Mouse (Mus musculus): Measurements from ENCODE around the gene Dusp16. TPM values are rescaled to one million over a fixed set of nuclear protein-coding genes. Genes with fewer than 3 reads are reported as not detected.

Gene Dusp16
- polyA plus RNA-seq, 1 experiment: 4.8 TPM

- Histone ChIP-seq H3K4me2 (ENCODE audit: low read depth) (no peak overlapping the region), H3K4me3 (no peak overlapping the region), H3K36me3 (ENCODE audit: control insufficient read depth, insufficient read depth) (no peaks in the 10 kb centered on the region), H3K79me2 (ENCODE audit: control insufficient read depth, insufficient read depth) (no peaks in the 10 kb centered on the region), H3ac (ENCODE audit: control insufficient read depth, insufficient read length) (no peak overlapping the region), H3K27me3 (ENCODE audit: control insufficient read depth, insufficient read depth, insufficient read length) (no peaks in the 10 kb centered on the region)
- TF ChIP-seq MYOG (IDR thresholded peaks at IDR 0.05; ENCODE audit: control insufficient read depth in 1 of 3, insufficient read depth in 1 of 3, insufficient read length in 2 of 3, low read depth in 2 of 3) (no peak), CEBPB (IDR thresholded peaks at IDR 0.05; ENCODE audit: insufficient read depth, poor library complexity, severe bottlenecking) (no peak), POLR2A (IDR thresholded peaks at IDR 0.05; ENCODE audit: insufficient read length, low read depth) (no peak), USF1 (IDR thresholded peaks at IDR 0.05; ENCODE audit: low read depth) (no peak), MYOD1 (IDR thresholded peaks at IDR 0.05; ENCODE audit: control insufficient read depth in 1 of 3, insufficient read length in 2 of 3, low read depth in 2 of 3) (no peak), SRF (IDR thresholded peaks at IDR 0.05; ENCODE audit: control insufficient read depth, insufficient read length, low read depth) (no peak), E2F4 (IDR thresholded peaks at IDR 0.05; ENCODE audit: insufficient read depth) (no peak), TCF12 (IDR thresholded peaks at IDR 0.05; ENCODE audit: insufficient read depth, poor library complexity, severe bottlenecking) (no peak), TCF3 (IDR thresholded peaks at IDR 0.05; ENCODE audit: insufficient read length, low read depth) (no peak), REST (IDR thresholded peaks at IDR 0.05; ENCODE audit: insufficient read depth, insufficient read length) (no peak), MAX (IDR thresholded peaks at IDR 0.05; ENCODE audit: low read depth) (no peak), POLR2AphosphoS2 (IDR thresholded peaks at IDR 0.05; ENCODE audit: insufficient read length, low read depth) (no peak)
Measured at GRCm38 (mm10) chr6:134696146-134696545, 96.3 kb downstream of the Dusp16 start.

GRCm38 (mm10) chr6:134695625-134696024 lies 96.8 kb downstream of the Dusp16 start:
- H3K36me3 ChIP-seq (ENCODE audit: control insufficient read depth, insufficient read depth): no peaks in the 10 kb centered on the region
- no peak overlapping the region for H3K4me3 ChIP-seq
- H3ac ChIP-seq (ENCODE audit: control insufficient read depth, insufficient read length): no peak overlapping the region
- TF ChIP-seq TCF3 (IDR thresholded peaks at IDR 0.05; ENCODE audit: insufficient read length, low read depth) (no peak), MYOD1 (IDR thresholded peaks at IDR 0.05; ENCODE audit: control insufficient read depth in 1 of 3, insufficient read length in 2 of 3, low read depth in 2 of 3) (no peak), TCF12 (IDR thresholded peaks at IDR 0.05; ENCODE audit: insufficient read depth, poor library complexity, severe bottlenecking) (no peak), POLR2A (IDR thresholded peaks at IDR 0.05; ENCODE audit: insufficient read length, low read depth) (no peak), SRF (IDR thresholded peaks at IDR 0.05; ENCODE audit: control insufficient read depth, insufficient read length, low read depth) (no peak), POLR2AphosphoS2 (IDR thresholded peaks at IDR 0.05; ENCODE audit: insufficient read length, low read depth) (no peak), REST (IDR thresholded peaks at IDR 0.05; ENCODE audit: insufficient read depth, insufficient read length) (no peak), E2F4 (IDR thresholded peaks at IDR 0.05; ENCODE audit: insufficient read depth) (no peak), CEBPB (IDR thresholded peaks at IDR 0.05; ENCODE audit: insufficient read depth, poor library complexity, severe bottlenecking) (no peak), MYOG (IDR thresholded peaks at IDR 0.05; ENCODE audit: control insufficient read depth in 1 of 3, insufficient read depth in 1 of 3, insufficient read length in 2 of 3, low read depth in 2 of 3) (no peak), MAX (IDR thresholded peaks at IDR 0.05; ENCODE audit: low read depth) (no peak), USF1 (IDR thresholded peaks at IDR 0.05; ENCODE audit: low read depth) (no peak)
- no peak overlapping the region for H3K4me2 ChIP-seq (ENCODE audit: low read depth)
- no peaks in the 10 kb centered on the region for H3K79me2 ChIP-seq (ENCODE audit: control insufficient read depth, insufficient read depth)
- H3K27me3 ChIP-seq (ENCODE audit: control insufficient read depth, insufficient read depth, insufficient read length): no peaks in the 10 kb centered on the region

DNA sequence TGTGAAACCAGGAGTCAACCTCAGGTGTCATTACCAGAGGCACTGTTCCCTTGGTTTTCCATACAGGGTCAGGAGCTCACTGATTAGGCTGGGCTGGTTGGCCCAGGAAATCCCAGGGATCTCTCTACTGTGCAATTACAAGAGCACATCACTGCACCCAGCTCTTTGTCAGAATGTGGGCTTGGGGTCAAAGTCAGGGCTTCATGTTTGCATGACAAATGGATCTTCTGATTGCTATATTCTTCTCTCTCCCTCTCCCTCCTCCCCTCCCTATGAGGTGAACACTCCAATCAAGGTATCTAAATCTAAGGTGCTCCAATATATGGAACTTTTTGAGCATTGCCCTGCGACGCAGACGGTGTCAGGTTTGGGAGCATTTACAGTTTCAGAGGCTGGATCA lies 97.4 kb downstream of the Dusp16 start:
- Histone ChIP-seq H3K79me2 (ENCODE audit: control insufficient read depth, insufficient read depth) (no peaks in the 10 kb centered on the region), H3K4me2 (ENCODE audit: low read depth) (no peak overlapping the region), H3K4me3 (no peak overlapping the region), H3ac (ENCODE audit: control insufficient read depth, insufficient read length) (no peak overlapping the region), H3K27me3 (ENCODE audit: control insufficient read depth, insufficient read depth, insufficient read length) (no peaks in the 10 kb centered on the region), H3K36me3 (ENCODE audit: control insufficient read depth, insufficient read depth) (no peaks in the 10 kb centered on the region)
- TF ChIP-seq USF1 (IDR thresholded peaks at IDR 0.05; ENCODE audit: low read depth): no peak
- TF ChIP-seq POLR2AphosphoS2 (IDR thresholded peaks at IDR 0.05; ENCODE audit: insufficient read length, low read depth): no peak
- TF ChIP-seq TCF12 (IDR thresholded peaks at IDR 0.05; ENCODE audit: insufficient read depth, poor library complexity, severe bottlenecking): no peak
- TF ChIP-seq TCF3 (IDR thresholded peaks at IDR 0.05; ENCODE audit: insufficient read length, low read depth): no peak
- no peak for TF ChIP-seq REST (IDR thresholded peaks at IDR 0.05; ENCODE audit: insufficient read depth, insufficient read length)
- no peak for TF ChIP-seq SRF (IDR thresholded peaks at IDR 0.05; ENCODE audit: control insufficient read depth, insufficient read length, low read depth)
- TF ChIP-seq MYOD1 (IDR thresholded peaks at IDR 0.05; ENCODE audit: control insufficient read depth in 1 of 3, insufficient read length in 2 of 3, low read depth in 2 of 3): no peak
- no peak for TF ChIP-seq E2F4 (IDR thresholded peaks at IDR 0.05; ENCODE audit: insufficient read depth)
- TF ChIP-seq POLR2A (IDR thresholded peaks at IDR 0.05; ENCODE audit: insufficient read length, low read depth): no peak
- no peak for TF ChIP-seq MYOG (IDR thresholded peaks at IDR 0.05; ENCODE audit: control insufficient read depth in 1 of 3, insufficient read depth in 1 of 3, insufficient read length in 2 of 3, low read depth in 2 of 3)
- TF ChIP-seq CEBPB (IDR thresholded peaks at IDR 0.05; ENCODE audit: insufficient read depth, poor library complexity, severe bottlenecking): no peak
- no peak for TF ChIP-seq MAX (IDR thresholded peaks at IDR 0.05; ENCODE audit: low read depth)

DNA sequence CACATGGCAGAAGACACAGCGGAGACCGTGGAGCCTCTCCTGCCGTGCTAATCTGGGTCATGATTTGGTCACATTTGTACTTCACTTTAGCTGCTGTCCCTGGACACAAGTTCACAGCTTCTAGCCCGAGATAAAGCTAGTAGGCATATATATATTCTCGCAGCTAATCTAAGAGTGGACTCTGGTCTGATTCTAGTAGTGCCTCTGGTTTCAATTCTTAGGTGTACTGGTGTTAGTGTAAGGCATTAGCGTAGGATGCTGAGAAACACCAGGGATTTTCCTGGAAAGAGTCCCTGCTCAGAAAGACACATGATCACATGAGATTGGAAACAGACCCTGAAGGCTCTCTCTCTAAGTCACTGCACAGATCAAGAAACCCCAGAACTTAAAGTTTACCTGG lies 97.9 kb downstream of the Dusp16 start:
- H3K27me3 ChIP-seq (ENCODE audit: control insufficient read depth, insufficient read depth, insufficient read length): no peaks in the 10 kb centered on the region
- H3K4me2 ChIP-seq (ENCODE audit: low read depth): no peak overlapping the region
- no peaks in the 10 kb centered on the region for H3K36me3 ChIP-seq (ENCODE audit: control insufficient read depth, insufficient read depth)
- no peak overlapping the region for H3ac ChIP-seq (ENCODE audit: control insufficient read depth, insufficient read length)
- no peaks in the 10 kb centered on the region for H3K79me2 ChIP-seq (ENCODE audit: control insufficient read depth, insufficient read depth)
- H3K4me3 ChIP-seq: no peak overlapping the region
- no peak for TF ChIP-seq SRF (IDR thresholded peaks at IDR 0.05; ENCODE audit: control insufficient read depth, insufficient read length, low read depth)
- TF ChIP-seq REST (IDR thresholded peaks at IDR 0.05; ENCODE audit: insufficient read depth, insufficient read length): no peak
- no peak for TF ChIP-seq MYOG (IDR thresholded peaks at IDR 0.05; ENCODE audit: control insufficient read depth in 1 of 3, insufficient read depth in 1 of 3, insufficient read length in 2 of 3, low read depth in 2 of 3)
- no peak for TF ChIP-seq TCF3 (IDR thresholded peaks at IDR 0.05; ENCODE audit: insufficient read length, low read depth)
- TF ChIP-seq E2F4 (IDR thresholded peaks at IDR 0.05; ENCODE audit: insufficient read depth): no peak
- TF ChIP-seq POLR2A (IDR thresholded peaks at IDR 0.05; ENCODE audit: insufficient read length, low read depth): no peak
